Mouse (Mus musculus) liver, embryonic 16.5 days (tissue): Measurements from ENCODE around the gene Foxp4. TPM values are rescaled to one million over a fixed set of nuclear protein-coding genes. Genes with fewer than 3 reads are reported as not detected.
A peak's percentile ranks its signal among the peaks of the same experiment; 100 is the strongest.

ENCODE experiments used
- ATAC-seq: fragments of 200-750 bp; cut with Nextera tagmentation; 2 replicates; pipeline ENCODE4 v1.8.0; 2017; ENCODE audit warnings: low read depth, mild to moderate bottlenecking, moderate number of reproducible peaks, moderate library complexity
- H3K27ac ChIP-seq: fragments of 300-500 bp; sonication (generic); 2 replicates; pipeline ENCODE4 v1.5.1; 2014; ENCODE audit warnings: mild to moderate bottlenecking, low read length
- H3K27me3 ChIP-seq: fragments of 300-500 bp; sonication (generic); 2 replicates; pipeline ENCODE4 v1.6.1; 2014; ENCODE audit warnings: low read depth, low read length, mixed read lengths; ENCODE audit not compliant: control insufficient read depth, insufficient read depth
- H3K36me3 ChIP-seq: fragments of 300-500 bp; sonication (generic); 2 replicates; pipeline ENCODE4 v1.6.1; 2014; ENCODE audit warnings: mild to moderate bottlenecking; ENCODE audit not compliant: control insufficient read depth, insufficient read depth
- H3K4me1 ChIP-seq: fragments of 300-500 bp; sonication (generic); 2 replicates; pipeline ENCODE4 v1.6.1; 2014; ENCODE audit warnings: low read depth, low read length, mixed read lengths; ENCODE audit not compliant: control insufficient read depth
- H3K4me2 ChIP-seq: fragments of 300-500 bp; sonication (generic); 2 replicates; pipeline ENCODE4 v1.6.1; 2014; ENCODE audit warnings: low read depth, low read length, mixed read lengths
- H3K4me3 ChIP-seq: fragments of 300-500 bp; sonication (generic); 2 replicates; pipeline ENCODE4 v1.5.1; 2014; ENCODE audit warnings: low read depth, mild to moderate bottlenecking, low read length
- H3K9ac ChIP-seq: fragments of 300-500 bp; sonication (generic); 2 replicates; pipeline ENCODE4 v1.6.1; 2014; ENCODE audit warnings: low read depth, low read length
- H3K9me3 ChIP-seq: fragments of 300-500 bp; sonication (generic); replicated peaks from 2 replicates; pipeline ENCODE4 v1.6.1; 2016; ENCODE audit warnings: low read length; ENCODE audit not compliant: control insufficient read depth
- WGBS: fragments of 180-500 bp; shearing (Covaris S2); extraction: QIAGEN DNeasy Blood & Tissue Kit; methylation state at CpG from one replicate; pipeline ENCODE4 v1.1.7; 2014; ENCODE audit not compliant: insufficient replicate concordance; 5-methylcytosine and 5-hydroxymethylcytosine counted together
- polyA plus RNA-seq: library from polyadenylated mRNA; unstranded; fragments of >200 nt; fragmentation: Nextera tagmentation; extraction: Ambion mirVana; gene quantifications from 2 replicates; pipeline ENCODE4 v1.2.1, GENCODE M21; 2015

Gene Foxp4
- polyA plus RNA-seq, 1 experiment from 2014 or later, result 4.0 TPM

DNA sequence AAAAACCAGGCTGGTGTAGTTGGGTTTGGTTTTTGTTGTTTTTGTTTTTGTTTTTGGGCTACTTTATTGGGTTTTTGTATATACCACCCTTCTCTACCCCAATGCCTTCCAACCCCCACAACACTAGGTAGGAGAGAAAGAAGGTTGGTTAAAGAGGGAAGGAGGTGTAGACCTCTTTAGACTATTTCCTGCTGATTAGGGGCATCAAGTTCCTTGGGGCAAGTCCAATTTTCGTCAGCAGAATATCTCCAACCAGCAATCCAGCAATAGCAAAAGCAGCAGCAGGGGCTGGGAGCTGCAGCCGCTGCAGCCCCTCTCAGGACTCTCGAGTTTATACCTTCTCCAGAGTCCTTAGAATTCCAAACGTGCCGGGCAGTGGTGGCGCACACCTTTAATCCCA lies 14.4 kb upstream of the Foxp4 start:
- 49% methylated on average over 6 of the region's 6 CpGs for WGBS
- Histone ChIP-seq H3K4me1 (peaks cover 7% of the 10 kb centered on the region), H3K9ac (no peak overlapping the region), H3K9me3 (no peaks in the 10 kb centered on the region), H3K4me2 (no peak overlapping the region), H3K4me3 (no peak overlapping the region), H3K36me3 (no peaks in the 10 kb centered on the region), H3K27ac (no peak overlapping the region), H3K27me3 (no peaks in the 10 kb centered on the region)
- ATAC-seq, result no peak

DNA sequence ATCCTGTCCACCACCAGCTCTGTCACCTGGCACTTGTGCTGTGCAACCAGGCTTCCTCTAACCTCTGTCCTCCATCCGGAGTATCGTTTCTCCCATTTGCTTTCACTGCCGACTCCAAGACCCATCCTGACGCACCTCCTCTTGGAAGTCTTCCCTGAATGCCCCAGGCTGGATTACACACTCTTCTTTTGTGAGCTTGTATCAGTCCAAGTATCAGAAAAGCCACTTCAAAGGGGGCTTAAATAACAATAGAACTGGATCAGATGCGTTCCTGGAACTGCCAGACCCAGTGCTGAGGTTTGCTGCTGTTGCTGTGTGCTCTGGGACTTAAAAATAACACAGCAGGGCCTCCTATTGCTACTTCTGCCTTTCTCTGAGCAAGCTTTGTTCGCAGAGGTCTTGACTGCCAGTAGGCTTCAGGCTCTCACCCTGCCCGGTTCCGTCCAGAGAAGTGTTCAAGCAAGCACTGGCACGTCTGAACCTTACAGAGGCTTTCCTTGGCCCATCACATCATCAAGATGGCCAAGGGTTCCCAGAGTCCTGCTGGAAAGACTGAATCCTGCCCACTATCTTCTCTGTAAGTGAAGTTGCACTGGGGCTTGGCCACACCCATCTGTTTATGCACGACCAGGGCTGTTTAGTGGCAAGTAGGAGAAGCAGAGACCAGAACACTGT lies 13.6 kb upstream of the Foxp4 start:
- Histone ChIP-seq H3K36me3 (no peaks in the 10 kb centered on the region), H3K4me2 (no peak overlapping the region), H3K4me3 (no peak overlapping the region), H3K9me3 (no peaks in the 10 kb centered on the region), H3K9ac (no peak overlapping the region), H3K27me3 (no peaks in the 10 kb centered on the region), H3K27ac (no peak overlapping the region), H3K4me1 (peaks cover 4% of the 10 kb centered on the region)
- WGBS, result 44% methylated on average over 10 of the region's 10 CpGs
- ATAC-seq, result no peak

DNA sequence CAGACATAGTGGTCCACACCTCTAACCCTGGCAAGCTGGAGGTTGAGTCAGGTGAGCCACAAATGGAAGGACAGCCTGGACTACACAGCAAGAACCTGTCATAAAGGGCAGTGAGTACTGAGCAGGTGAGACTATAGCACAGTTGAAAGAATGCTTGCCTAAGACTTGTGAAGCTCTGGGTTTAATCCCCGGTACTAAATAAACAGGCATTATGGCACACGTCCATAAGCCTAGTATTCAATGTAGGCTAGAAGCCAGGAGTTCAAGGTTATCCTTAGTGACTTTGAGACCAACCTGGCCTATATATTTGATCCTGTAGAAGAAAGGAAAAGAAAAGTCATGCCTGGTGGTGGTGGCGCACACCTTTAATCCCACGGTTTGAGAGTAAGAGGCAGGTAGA lies 12.1 kb upstream of the Foxp4 start:
- no peaks in the 10 kb centered on the region for H3K9me3 ChIP-seq
- H3K27ac ChIP-seq, result no peak overlapping the region
- H3K9ac ChIP-seq, result no peak overlapping the region
- no peaks in the 10 kb centered on the region for H3K36me3 ChIP-seq
- WGBS, result 72% methylated on average over 4 of the region's 4 CpGs
- H3K4me1 ChIP-seq, result peaks cover 2% of the 10 kb centered on the region
- H3K4me2 ChIP-seq, result no peak overlapping the region
- H3K27me3 ChIP-seq, result no peaks in the 10 kb centered on the region
- H3K4me3 ChIP-seq, result no peak overlapping the region
- no peak for ATAC-seq

DNA sequence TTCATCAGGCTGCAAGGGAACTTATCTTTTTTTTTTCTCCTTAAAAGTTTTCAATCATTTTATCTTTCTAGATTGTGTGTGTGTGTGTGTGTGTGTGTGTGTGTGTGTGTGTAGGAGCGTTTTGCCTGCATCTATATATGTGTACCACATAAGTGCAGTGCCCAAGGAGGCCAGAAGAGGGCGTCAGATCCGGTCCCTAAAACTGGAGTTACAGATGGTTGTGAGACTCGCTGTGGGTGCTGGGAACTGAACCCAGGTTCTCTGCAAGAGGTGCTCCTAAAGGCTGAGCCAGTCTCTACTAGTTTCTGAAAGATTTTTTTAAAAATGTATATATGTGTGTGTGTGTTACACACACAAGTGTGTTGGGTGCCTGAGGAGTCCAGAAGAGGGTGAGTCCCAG lies 5.0 kb upstream of the Foxp4 start:
- WGBS, result 71% methylated on average over 4 of the region's 4 CpGs

DNA sequence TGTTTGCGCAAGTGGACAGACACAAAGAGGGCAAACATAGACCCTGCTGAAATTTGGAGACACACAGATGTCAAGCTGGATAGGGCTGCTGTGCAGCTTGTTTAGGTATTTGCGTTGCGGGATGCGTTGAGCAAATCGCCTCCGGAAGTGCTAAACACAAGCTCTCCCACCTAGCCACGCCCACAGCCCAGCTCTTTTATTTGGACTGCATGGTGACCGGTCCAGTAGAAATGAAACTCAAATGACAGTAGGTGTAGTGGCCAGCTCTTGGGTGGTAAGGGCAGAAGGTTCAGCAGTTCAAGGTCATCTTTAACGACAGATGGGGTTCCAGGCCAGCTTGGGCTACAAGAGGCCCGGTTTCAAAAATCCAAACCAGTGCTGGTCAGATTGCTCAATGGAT lies 1.5 kb upstream of the Foxp4 start:
- Histone ChIP-seq H3K27ac (no peak overlapping the region), H3K9me3 (no peaks in the 10 kb centered on the region), H3K36me3 (no peaks in the 10 kb centered on the region), H3K27me3 (peaks cover 39% of the 10 kb centered on the region), H3K4me2 (peak overlapping the region; percentile 89; the same call in 1 of the 2 replicates), H3K4me3 (no peak overlapping the region), H3K4me1 (peaks cover 14% of the 10 kb centered on the region), H3K9ac (no peak overlapping the region)
- ATAC-seq, result no peak
- 66% methylated on average over 10 of the region's 10 CpGs for WGBS

More for the DNA sequence above, 5.0 kb upstream of the Foxp4 start:
- Histone ChIP-seq H3K27ac (no peak overlapping the region), H3K9ac (no peak overlapping the region), H3K36me3 (no peaks in the 10 kb centered on the region), H3K9me3 (no peaks in the 10 kb centered on the region), H3K4me3 (no peak overlapping the region), H3K4me1 (peaks cover 2% of the 10 kb centered on the region), H3K27me3 (peaks cover 5% of the 10 kb centered on the region), H3K4me2 (no peak overlapping the region)
- ATAC-seq, result no peak

DNA sequence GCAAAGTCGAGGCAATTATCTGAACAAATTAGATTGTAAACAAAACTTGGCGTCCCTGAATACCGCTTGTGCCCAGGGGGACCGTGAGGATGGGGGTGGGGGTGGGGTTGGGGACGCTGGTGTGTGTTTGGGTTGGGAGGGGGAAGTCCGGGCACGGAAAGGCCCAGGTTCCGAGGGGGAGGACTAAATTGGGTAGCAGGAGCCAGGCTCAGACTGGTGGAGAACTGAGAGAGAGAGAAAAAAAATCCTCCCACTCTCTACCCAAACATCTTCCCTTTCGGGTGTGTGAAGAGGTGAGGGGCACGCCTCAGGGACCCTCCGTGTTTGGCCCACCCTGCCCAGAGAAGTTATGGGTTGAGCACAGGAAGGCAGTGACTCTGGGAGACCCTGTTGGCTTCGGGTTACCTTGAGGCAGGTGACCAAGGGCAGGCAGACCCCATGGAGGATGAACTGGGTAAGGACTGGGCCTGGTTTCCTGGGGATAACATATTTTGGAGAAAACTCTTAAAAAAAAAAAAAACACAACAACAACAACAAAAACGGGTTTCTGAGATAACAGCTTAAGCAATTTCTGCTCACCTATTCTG lies 988 bp upstream of the Foxp4 start:
- H3K4me1 ChIP-seq, result peaks cover 14% of the 10 kb centered on the region
- peak overlapping the region; percentile 63; the same call in 1 of the 2 replicates for H3K27ac ChIP-seq
- H3K36me3 ChIP-seq, result no peaks in the 10 kb centered on the region
- H3K27me3 ChIP-seq, result peaks cover 43% of the 10 kb centered on the region
- peak overlapping the region; percentile 73; the same call in 1 of the 2 replicates for H3K9ac ChIP-seq
- H3K4me2 ChIP-seq, result peak overlapping the region; percentile 89
- no peak for ATAC-seq
- WGBS, result 1% methylated on average over 13 of the region's 13 CpGs
- peak overlapping the region; percentile 77 for H3K4me3 ChIP-seq
- no peaks in the 10 kb centered on the region for H3K9me3 ChIP-seq

DNA sequence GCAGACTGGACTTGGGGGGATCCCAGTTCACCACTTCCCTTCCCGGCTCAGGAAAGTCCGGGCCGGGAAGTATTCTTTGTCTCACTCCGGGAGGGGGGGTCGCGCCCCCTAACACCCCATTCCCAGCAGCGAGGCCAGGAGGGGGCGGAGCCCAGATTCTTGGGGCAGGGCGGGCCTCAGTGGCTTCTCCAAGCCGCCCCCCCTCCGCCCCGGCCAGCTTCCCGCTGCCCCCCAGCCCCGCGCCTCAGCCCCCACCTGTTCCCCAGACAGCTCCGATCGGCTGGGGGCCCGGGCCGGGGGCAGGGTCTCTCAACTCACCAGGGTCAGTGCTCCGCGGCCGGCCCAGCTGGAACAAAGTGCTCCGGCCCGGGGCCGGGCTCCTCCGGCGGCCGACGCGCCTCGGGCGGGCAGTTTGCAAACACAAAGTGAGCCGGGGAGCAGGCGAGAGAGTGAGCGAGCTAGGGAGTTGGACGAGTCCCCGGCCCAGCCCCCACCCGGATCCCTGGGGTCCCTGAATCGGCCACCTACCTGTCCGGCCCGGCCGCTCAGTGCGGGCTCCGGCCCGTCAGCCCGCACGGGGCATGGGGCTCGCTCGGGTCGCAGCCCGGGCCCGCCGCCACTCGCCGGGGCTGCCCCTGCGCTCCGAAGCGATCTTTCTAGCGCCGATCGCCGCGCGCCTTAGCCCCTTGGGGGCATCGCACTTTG lies 615 bp downstream of the Foxp4 start:
- Histone ChIP-seq H3K9me3 (no peaks in the 10 kb centered on the region), H3K36me3 (no peaks in the 10 kb centered on the region), H3K4me2 (peak overlapping the region; percentile 89), H3K27ac (peak overlapping the region; percentile 82), H3K4me1 (peaks cover 14% of the 10 kb centered on the region), H3K9ac (peak overlapping the region; percentile 73), H3K27me3 (peaks cover 43% of the 10 kb centered on the region), H3K4me3 (peak overlapping the region; percentile 77)
- 0% methylated on average over 55 of the region's 65 CpGs for WGBS
- peak; percentile 45 for ATAC-seq

DNA sequence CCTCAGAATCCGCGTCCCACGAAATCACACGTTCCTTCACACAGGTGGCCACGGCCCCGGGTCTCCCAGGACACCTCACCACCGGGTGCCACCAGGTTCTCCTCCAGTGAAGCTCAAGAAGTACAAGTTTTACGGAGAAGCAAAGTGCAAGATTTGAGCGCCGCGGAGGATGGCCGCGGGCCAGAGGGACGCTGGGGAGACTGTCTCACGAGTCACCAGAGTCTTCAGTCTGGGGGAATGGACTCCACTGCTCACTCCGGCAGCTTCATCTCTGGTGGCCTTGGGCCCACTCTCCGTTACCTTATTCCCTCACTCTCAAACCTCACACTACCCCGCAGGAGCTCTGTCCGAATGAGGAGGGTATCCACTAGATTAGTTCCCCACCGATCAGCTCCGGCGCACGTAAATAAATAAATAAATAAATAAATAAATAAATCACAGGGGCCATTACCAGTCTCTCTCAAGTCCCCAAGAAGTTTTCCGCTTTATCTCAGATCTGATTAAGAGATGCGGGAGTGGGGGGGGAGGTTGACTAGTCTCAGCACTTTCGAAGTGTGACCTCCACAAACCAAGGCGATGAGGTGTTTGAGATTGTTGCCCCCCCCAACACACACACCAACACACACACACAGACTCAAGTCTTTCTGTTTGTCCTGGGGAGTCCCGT lies 1.3 kb downstream of the Foxp4 start:
- H3K9me3 ChIP-seq, result no peaks in the 10 kb centered on the region
- peak overlapping the region; percentile 77 for H3K4me3 ChIP-seq
- no peaks in the 10 kb centered on the region for H3K36me3 ChIP-seq
- ATAC-seq, result no peak
- peaks cover 43% of the 10 kb centered on the region for H3K27me3 ChIP-seq
- H3K9ac ChIP-seq, result peak overlapping the region; percentile 73
- no peak overlapping the region for H3K27ac ChIP-seq
- peaks cover 15% of the 10 kb centered on the region for H3K4me1 ChIP-seq
- under 1% methylated on average over 28 of the region's 28 CpGs for WGBS
- H3K4me2 ChIP-seq, result peak overlapping the region; percentile 89
